Mouse (Mus musculus): ENCODE data around the gene Pla2g1b.
"Not testable (repeated sequence)": the region's sequence is repeated elsewhere in the genome, so short reads cannot be mapped to it uniquely, and the experiment has no call there.

Pla2g1b gene

DNA sequence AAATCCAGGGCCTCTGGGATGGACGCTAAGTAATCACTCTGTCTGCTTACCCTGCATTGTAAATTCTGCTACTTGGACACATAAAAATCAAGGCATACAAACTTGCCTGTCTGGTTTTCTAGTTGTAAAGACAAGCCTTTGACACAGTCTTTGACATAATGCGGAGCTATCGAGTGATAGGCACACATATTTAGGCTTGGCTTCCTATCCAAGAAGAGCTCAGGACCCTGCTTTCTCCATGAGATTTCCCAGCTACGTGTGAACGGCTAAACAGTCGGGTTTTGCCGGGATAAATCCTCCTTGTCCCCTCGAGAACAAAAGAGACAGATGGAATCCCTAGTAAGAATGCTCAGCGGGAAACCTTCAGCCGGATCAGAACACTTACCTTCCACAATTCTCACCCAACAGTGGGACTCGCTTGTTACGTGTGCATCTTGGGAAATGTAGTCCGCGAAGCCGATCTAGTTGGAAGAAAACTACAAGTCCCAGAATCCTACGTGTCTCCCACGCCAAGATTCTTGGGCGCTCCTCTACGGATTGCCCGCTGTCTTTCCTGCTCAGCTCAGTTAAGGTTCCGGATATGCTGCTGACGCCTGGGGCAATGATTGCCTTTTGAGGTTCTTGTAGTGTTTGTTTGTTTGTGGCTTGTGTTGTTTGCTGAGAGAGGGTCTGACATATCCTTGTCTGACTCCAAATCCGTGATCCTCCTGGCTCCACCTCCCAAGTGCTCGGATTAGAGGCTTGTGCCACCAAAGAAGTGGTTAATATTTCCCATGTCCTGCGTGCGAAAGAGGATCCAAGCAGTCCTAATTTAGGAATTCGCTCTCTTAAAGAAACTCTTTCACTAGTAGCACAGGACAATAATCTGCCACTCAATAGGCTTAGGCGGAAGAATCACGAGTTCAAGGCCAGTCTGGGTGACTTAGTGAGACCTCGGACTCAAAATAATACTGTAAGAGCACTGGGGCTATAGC is 18.2 kb downstream of the Pla2g1b start, which contains the start of gene Sirt4:
TSS of gene Sirt4 (minus strand) at position 779 of the 974 bp plus-strand sequence.
- peak; percentile 94 for DNase-seq (ENCODE audit: low read depth, low spot score)

DNA sequence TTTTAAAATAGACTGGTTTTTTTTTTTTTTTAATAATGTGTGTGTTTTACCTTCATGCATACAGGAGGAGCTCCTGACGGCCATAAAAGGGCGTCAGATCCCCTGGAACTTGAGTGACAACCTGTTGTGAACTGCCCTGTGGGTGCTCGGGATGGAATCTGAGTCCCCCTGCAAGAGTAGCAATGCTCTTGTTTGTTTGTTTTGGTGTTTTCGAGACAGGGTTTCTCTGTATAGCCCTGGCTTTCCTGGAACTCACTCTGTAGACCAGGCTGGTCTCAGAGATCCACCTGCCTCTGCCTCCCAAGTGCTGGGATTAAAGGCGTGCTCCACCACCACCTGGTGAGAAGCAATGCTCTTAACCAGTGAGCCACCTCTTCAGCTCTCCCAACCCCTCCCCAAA is 18.9 kb downstream of the Pla2g1b start:
- DNase-seq (ENCODE audit: low read depth, low spot score), result no peak

DNA sequence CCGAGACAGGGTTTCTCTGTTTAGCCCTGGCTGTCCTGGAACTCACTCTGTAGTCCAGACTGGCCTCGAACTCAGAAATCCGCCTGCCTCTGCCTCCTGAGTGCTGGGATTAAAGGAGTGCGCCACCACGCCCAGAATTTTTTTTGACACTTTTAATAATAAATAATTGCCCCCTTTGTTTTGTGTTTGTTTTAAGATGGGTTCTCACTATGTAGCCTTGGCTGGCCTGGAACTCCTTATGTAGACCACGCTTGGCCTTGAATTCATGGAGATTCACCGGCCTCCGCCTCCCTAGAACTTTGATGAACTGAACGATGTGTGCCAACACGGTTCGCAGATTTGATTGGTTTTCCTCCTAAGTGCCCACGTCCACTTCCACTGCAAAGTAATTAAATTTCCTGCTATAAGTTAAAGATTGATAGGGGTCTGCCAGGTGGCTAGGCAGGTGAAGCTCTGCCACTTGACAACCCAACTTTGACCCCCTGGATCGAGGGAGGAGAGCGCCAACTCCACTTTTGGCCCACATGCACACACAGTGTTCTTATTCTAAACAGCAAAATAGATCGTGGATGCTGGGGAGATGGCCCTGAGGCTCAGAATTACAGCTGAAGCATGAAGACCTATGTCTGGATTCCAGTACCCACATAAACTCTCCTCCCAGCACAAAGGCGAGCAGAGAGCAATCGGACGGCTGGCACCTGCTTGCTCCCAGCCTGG is 19.6 kb downstream of the Pla2g1b start:
- DNase-seq (ENCODE audit: low read depth, low spot score), result no peak

DNA sequence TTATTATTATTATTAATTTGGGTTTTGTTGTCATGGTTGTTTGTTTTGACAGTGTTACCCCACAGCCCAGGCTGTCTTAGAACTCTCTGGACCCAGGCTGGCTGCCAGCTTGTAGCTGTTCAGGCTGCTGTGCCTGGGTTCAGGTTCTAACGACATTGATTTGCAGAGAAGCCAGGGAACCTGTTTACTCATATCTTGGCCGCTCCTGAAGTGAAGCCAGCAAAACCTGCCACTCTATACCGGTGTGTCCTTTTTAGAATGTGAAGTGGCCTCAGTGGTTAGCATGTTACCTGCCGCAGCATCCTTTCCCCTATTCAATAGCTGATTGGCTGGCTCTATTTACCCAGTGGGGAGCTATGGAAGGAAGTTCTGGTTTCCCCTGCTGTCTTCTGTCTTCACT is 20.7 kb downstream of the Pla2g1b start:
- no peak for DNase-seq (ENCODE audit: low read depth, low spot score)

DNA sequence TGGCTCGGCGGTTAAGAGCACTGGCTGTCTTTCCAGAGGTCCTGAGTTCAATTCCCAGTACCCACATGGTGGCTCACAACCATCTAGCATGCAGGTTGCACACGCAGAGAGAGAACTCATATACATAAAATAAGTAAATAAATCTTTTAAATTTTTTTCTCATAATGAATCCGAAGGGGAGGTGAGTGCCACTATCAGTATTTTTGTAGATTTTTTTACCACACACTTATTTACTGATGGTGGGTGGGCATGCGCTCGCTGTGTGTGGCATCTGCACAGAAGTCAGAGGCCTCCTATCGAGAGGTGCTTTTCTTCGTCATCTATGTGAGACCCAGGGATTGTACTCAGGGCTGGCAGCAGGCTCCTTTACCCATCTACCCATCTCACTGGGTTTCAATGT is 21.3 kb downstream of the Pla2g1b start:
- no peak for DNase-seq (ENCODE audit: low read depth, low spot score)

DNA sequence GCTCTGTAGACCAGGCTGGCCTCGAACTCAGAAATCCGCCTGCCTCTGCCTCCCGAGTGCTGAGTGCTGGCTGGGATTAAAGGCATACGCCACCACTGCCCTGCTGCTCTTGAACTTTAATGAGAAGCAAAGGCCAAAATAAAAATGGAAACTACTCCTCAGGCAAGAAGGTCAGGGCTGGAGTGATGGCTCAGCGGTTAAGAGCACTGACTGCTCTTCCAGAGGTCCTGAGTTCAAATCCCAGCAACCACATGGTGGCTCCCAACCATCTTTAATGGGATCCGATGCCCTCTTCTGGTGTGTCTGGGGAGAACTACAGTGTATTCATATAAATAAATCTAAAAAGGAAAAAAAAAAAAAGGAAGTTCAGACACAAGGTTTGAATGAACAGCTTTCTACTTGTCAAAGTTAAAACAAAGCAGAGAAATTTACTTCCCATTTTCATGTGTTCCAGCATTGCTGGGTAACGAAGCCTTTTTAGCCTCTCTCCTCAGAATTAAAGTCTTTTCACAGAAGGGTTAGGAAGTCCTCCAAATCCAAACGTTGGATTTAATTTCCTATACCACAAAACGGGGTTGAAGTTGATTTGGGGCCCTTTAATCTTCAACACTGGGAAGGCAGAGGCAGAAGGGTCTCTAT is 22.0 kb downstream of the Pla2g1b start:
- no peak for DNase-seq (ENCODE audit: low read depth, low spot score)

DNA sequence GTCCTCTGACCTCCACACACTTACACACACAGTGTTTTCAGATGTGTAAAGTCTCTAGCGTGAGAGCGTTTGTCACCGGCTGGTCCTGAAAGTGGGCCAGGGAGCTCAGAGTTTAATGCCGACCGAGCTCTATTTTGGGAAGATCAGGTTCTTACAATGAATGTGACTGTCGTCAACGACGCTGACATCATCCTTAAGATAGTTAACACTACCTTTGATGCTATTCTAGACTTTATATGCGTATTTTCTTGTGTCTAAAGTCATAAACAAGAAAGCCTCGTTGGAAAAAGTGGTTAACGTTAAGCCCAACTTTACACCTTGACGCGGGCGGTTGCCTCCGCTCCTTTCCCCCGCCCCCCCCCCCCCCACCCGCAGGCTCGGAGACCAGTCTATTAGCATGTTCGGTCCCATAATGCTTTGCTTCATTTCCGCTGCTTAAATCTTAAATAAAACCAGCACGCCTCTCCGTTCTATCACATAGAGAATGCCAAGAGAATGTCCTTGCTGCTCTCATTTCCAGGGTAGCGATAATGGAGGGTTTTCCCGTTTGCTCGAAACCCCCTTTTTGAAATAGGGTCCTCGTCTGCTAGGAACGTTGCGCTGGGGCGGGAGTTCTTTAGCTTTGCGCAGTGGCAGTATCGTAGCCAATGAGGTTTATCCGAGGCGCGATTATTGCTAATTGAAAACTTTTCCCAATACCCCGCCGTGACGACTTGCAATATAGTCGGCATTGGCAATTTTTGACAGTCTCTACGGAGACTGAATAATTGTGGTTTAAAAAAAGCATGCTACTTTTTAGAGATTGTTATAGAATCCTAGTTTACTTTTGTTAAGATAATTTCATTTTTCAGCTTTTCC is 23.0 kb downstream of the Pla2g1b start:
- DNase-seq (ENCODE audit: low read depth, low spot score), result peak; percentile 75

DNA sequence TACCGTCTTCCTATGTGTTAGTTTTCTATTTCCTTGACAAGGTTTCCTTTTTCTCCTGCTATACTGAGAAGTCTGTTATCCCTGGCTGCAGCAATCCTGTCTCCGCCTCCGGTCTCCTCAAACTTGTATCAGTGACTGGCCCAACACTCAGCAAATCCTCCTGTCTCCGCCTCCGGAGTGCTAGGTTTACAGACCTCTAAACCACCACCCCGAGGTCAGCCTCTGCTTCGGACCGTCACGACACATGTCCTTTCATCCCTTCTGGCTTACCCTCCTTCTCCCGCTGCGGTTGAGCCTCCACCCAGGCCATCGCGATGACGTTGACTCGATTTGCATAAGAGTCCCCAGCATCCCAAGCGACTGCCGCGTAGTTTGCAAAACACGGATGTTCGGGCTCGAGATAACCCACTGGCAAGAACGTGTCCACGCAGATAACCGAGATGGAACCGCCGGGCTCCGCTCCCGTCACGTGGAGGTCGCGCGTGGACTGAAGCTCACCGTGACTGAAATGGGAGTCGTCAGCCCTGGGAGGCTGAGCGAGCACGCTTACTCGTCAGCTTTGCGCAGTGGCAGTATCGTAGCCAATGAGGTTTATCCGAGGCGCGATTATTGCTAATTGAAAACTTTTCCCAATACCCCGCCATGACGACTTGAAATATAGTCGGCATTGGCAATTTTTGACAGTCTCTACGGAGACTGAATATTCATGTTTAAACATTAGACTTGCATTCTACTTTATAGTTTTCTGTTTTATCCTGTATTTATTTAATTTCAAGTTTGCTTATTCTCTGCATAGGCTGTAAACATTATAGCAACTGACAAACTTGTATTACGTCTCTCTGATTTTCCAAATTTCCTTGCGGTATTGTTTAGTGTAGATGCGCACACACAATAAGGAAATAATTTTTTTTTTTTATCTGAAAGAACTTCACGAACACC is 23.9 kb downstream of the Pla2g1b start:
- peak; percentile 83 for DNase-seq (ENCODE audit: low read depth, low spot score)

DNA sequence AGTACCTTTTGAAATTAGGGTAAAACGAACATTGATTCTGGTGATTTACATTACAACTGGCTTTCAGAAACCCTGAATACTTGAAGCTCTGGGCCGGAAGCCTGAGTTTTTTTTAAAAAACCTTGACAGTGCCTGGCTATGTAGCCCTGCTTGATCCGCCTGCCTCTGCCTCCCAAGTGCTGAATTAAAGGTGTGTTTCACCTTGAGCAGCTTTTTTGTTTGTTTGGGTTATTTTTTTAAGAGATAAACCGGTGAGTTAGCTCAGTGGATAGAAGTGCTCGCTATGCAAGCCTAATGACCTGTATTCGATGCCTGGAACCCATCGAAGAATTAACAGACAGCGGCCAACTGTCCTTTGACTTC is 24.6 kb downstream of the Pla2g1b start:
- no peak for DNase-seq (ENCODE audit: low read depth, low spot score)

DNA sequence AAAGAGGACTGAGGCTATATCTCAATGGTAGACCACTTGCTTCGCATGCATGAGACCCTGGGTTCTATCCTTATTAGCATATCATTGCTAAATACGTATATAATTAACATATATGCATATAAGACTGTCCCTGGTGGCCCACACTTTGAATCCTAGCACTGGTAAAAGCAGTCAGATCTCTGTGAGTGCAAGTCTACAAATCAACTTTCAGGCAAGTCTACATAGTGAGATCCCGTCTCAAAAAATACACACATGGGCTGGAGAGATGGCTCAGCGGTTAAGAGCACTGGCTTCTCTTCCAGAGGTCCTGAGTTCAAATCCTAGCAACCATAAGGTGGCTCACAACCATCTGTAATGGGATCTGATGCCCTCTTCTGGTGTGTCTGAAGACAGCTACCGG is 25.0 kb downstream of the Pla2g1b start:
- DNase-seq (ENCODE audit: low read depth, low spot score), result no peak

DNA sequence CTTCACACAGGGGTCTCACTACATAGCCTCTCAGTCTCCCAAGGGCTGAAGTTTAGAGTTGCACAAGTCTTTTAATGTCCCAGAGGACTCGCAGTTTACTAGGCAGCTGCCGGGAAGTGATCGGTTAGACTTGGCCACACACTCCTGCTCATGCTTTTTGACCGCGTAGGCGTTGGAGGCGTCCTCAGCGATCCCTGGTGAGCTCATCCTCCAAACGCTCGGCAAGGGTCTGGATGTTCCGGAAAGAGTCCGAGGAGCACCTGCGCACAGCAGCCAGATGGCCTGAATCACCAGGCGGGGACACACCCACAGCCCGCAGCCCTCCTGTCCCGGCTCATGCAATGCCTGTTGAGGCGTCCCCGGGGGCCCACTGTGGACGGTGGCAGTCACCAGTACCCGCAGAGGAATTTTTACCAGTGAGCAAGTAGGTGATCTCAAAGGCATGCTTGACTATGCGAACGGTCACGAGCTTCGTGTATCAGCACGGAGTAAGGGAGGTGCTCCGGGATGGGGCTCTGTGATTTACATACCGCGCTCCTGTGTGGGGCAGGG is 25.8 kb downstream of the Pla2g1b start:
- no peak for DNase-seq (ENCODE audit: low read depth, low spot score)

DNA sequence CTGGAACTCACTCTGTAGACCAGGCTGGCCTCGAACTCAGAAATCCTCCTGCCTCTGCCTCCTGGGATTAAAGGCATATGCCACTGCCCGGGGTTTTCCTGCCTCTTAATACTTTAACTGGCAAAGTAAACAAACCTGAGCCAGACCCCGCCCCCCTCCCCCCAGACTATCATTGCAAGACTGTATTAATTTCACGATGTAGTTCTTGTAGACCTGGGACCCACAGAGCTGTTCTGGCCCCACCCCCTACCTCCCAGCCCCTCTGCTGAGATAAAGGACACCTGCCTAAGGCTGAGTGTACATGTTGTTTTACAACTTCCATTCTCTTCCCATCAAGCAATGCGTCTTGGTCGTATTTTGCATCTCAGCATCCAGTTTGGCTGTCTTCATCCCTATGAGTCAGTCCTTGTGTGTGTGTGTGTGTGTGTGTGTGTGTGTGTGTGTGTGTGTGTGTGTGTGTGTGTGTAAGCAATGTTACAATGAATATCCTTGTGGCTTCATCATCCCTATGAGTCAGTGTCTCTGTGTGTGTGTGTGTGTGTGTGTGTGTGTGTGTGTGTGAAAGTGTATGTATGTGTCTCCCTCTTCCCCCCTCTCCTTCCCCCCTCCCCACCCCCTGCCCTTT is 26.8 kb downstream of the Pla2g1b start:
- no peak for DNase-seq (ENCODE audit: low read depth, low spot score)

DNA sequence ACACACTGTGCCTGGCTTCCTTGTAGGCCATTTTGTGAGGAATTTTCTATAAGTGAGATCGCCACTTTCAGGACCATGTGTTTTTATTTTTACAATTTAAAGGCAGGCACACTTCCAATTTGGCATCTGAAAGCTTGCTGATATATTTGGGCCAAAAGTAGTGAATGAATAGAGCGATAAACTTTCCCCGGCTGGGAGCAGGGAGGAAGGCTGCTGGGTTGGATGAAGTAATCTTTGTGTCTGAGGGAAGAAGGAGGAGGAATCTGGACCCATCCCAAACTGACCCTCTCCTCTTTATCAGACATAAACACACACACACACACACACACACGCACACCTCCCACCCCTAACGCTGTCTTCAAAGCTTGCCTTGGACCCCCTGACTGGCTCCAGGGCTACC is 27.4 kb downstream of the Pla2g1b start:
- DNase-seq (ENCODE audit: low read depth, low spot score), result no peak

DNA sequence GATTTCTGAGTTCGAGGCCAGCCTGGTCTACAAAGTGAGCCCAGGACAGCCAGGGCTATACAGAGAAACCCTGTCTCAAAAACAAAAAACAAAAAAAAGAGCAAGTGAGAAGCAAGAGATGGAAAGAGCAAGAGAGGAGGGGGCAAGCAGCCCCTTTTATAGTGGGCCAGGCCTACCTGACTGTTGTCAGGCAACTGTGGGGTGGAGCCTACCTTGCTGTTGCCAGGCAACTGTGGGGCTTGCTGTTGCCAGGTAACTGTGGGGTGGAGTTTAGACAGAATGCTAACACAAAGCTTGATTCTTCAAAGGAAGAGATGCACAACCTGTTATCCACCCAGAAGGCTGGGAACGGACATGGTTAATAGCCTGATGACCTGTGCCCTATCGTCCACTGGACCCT is 29.6 kb downstream of the Pla2g1b start:
- DNase-seq (ENCODE audit: low read depth, low spot score), result not testable (repeated sequence)

DNA sequence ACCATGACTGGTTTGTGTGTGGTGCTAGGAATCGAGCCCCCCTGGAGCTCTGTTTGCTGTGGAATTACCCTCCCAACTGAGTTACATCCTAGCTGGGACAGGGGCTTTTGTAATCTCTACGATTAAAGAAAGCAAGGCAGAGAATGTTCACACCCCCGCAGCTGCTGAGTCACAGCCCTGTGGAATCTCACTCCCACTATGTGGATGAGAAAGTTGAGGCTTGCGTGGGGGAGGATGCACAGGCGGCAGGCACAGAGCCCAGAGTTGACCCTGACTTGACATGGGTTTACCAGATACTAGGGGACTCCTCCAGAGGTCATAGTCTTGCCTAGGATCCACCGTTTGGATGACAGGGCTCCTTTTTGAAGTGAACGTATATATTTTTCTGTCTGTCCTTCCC is 31.0 kb downstream of the Pla2g1b start:
- DNase-seq (ENCODE audit: low read depth, low spot score), result no peak

DNA sequence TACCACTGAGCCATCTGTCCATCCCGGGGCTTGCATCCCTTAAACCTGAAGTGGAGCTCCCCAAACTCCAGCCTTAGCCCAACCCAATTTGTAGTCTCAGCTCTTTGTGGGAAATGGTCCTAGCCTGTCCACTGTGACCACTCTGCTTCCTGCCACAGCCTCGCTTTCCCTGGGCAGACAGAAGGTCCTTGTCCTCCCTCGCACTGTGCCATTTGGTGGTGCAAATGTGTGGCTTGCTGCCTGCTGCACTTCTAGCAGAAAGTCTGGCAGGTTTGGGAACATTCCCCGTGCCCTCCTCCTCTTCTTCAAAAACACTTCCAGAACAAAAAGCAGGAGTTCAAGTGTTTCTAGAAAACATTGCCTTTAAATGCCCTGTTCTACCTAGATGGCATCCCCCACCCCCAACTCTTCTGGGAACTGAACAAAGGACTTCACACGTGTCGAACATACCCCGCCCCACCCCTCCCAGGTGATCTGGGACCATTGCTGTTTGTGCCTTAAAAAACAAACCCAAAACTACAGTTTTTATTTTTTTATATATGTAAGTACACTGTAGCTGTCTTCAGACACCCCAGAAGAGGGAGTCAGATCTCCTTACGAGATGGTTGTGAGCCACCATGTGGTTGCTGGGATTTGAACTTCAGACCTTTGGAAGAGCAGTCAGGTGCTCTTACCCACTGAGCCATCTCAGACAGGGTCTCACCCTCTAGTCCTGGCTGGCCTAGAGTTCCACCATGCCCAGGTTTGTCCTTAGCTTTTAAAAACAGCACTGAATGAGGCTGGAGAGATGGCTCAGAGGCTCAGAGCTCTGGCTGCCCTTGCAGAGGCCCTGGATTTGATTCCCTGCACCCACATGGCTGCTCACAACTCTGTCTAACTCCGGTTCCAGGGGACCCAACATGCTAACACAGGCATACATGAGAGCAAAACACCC is 32.5 kb downstream of the Pla2g1b start:
- no peak for DNase-seq (ENCODE audit: low read depth, low spot score)

DNA sequence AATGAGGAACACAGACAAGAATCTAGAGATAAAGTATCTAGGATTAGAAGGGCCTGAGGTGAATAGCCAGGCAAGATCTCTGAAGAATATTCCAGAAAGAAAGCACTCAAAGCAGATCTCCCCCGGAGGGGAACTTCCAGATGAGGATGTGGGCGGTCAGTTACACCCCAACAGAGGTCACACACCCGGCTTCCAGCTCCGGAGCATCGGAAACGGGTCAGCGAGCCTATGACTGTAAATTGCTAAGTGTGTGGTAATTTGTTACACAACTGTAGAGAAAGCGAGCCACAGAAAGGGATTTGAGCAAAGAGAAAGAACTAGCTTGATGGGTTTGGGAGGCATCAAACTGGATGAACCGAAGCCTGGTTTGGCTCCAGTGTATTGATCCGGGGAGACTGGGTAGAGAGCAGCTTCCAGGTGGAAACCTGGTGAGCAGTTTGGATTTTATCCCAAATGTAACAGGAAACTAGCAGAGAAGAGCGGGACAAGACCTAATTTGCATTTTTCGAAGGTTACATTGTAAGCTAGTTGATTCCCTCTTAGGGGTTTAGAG is 34.4 kb downstream of the Pla2g1b start:
- no peak for DNase-seq (ENCODE audit: low read depth, low spot score)

DNA sequence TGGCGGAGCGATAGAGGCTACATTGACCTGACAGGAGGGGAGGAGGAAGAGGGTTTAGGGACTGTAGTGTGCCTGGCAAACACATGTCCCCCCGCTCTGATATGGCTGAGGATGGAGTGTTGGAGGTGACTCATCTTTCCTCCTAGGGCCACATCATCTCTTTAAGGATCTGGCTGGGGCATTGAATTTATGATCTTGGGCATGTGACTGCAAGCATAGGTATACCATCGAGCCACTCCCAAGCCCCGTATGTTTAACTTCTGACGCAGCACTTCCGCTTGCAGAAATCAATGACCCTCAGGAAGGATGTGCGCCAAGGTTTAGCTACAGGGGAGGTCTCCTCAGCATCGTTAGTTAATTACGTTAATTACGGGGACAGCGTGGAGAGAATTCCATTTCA is 37.0 kb downstream of the Pla2g1b start:
- no peak for DNase-seq (ENCODE audit: low read depth, low spot score)

Data from brain, embryonic 18.5 days (tissue).